Mouse (Mus musculus) adrenal gland, adult 18-20 months (tissue): ENCODE results near the gene Gata5. TPM values are rescaled to one million over a fixed set of nuclear protein-coding genes. Genes with fewer than 3 reads are reported as not detected.
A peak's percentile ranks its signal among the peaks of the same experiment; 100 is the strongest.

Source experiments
- DNase-seq, 2 experiments: peaks; one replicate each; pipeline ENCODE4 v3.0.0; 2021 to 2022; ENCODE audit warnings: low spot score in 2 of 2
- total RNA-seq, 2 experiments: library from RNA; stranded (reverse); gene quantifications; 1 replicate in 1 of 2; 2 replicates in 1 of 2; pipeline ENCODE4 v1.2.3; 2021

The Gata5 gene
- total RNA-seq, 2 experiments from 2014 or later, result 0.16 TPM; not detected in 1

DNA sequence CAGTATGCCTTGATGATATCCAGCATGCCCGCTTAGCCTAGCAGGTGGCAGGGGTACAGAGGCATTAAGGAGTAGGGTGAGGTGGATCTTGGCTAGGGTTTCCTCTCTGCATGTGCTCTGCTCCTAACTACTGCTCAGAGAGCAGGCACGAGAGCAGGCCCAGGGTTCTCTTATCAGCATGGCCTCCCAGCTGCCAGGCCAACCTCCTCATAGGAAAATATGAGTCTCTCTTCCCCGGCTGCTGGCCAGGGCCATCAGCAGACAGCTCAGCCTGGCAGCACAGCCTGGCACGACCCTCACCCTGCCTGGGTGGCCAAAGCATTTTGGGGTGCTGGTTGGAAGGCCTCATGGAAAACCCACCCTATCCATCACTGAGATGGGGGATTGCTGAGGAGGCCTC lies 23.4 kb downstream of the Gata5 start:
- no peak for DNase-seq

DNA sequence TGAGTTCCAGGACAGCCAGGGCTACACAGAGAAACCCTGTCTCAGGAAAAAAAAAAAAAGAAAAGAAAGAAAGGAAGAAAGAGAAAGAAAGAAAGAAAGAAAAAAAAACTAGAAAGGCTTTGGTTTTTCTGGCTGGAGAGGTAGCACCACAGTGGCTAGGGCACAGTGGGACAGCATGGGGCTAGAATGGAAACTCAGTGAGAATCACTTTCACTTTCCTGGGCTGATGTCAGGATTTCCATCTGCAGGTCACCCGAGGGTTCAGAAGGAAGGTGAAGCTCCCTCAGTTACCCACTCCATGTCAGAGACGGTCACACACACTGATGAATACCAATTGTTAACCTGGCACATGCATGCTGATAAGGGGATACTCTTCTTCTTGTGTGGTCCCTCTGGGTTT lies 26.8 kb downstream of the Gata5 start:
- DNase-seq, result no peak

DNA sequence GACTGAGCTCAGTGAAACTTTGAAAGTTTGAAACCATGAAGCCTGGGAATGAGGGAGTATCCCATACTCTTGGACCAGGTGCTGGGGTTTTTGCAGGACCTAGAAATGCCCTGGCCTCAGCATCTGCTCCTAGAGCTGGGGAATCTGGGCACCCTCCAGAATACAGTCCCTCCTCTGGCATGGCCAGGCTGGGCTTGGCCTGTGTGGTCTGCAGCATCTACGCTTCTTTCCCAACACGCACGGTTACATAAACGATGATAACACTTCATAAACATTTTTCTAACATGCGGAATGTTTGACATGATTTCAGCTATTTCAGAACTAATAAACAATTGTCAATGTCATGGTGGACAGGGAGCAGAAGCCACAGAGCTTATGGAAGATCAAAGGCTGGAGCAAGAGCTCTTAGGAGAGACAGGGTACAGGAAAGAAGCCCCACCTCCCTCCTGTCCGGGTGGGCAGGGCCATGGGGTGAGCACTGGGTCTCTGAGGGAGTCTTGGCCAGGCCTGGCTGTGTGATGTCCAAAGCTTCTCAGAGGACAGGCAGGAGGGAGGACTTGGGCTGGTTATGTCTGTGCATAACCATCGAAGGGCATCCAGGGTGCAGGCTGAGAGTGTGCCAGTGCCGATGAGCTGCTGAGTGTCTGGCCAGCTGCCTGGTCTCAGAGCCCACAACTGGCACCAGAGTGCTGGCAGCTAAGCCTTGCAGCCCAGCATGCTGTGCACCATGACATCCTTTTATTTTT lies 27.9 kb downstream of the Gata5 start:
- no peak for DNase-seq

DNA sequence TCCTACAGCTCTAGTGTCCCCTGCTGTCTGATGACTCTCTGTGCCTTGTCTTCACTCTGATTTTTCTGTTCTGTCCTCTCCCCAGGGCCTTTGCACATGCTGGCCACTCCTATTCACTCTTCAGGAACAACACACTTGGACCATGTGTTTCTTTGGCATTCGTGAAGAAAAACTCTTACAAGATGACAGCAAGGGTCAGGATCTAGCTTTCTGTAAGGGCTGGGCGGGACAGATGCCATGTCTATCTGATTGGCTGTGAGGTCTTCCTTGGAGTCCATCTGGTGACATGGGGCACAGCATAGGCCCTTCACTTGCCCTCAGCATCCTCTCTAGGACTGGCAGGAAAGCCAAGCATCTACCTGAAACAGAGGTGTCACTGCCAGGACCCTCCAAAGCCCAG lies 28.5 kb downstream of the Gata5 start:
- DNase-seq, result no peak

DNA sequence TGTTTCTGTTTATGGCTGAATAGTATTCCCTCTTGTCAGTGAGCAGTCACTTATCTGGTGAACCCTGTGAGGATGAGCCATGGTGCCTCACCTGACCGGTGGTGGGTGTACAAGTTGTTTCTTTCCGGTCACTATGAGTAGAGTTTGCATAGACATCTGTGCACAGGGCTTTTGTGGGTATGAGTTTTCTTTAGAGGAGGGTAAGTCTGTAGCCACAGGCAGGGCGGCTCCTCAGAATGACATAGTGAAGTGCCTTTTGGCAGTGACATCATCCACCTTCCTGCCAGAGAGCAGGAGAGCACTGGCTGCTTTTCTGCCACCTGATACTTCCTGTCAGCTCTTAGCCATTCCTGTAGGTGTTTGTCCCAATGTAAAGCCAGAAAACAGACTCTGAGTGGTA lies 29.0 kb downstream of the Gata5 start:
- DNase-seq, result no peak

DNA sequence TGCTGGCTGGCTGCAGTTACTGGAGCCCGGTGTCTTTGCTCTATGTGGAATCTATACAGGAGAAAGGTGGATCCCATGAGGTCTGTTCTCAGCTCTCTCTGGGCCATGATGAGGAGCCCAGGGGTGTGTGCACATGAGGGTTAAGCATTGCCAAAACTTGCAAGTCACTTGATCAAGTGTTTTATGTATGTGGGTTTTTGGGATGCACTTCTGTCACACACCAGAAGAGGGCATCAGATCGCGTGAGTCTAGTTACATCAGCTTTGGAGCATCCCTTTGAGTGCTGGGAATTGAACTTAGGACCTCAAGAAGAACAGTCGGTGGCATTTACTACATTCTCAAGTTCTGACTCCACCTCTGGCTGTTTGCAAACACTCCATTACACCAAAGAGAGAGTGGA lies 29.9 kb downstream of the Gata5 start:
- no peak for DNase-seq

DNA sequence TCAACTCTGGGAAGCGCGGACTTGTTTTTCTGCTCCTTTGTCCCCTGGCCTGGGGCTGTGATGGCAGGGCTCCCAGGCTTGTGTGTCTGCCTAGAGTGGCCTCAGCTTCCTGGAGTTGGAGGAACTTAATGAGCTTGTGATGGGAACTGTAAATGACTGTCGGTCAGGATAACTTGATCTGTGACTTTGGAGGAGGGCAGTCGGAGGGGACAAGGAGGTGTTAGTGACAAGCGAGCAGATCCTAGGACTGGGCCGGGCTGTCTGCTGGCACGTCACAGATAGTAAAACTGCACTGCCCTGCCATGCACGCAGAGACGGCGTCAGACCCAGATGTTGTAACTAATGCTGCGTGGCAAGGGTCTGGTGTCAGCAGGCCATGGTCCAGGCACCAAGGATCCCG lies 31.0 kb downstream of the Gata5 start:
- DNase-seq, result no peak

DNA sequence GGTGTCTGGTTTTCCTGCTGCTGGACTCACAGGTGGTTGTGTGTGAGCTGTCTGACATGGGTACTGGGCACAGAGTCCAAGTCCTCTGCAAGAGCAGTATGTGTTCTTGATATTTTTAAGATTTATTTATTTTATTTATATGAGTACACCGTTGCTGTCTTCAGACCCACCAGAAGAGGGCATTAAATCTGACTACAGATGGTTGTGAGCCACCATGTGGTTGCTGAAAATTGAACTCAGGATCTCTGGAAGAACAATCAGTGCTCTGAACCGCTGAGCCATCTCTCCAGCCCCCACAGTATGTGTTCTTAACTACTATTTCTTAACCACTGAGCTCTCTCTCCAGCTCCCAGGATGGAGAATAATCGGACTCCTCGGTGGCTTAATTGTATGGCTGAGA lies 32.3 kb downstream of the Gata5 start:
- DNase-seq, result no peak

DNA sequence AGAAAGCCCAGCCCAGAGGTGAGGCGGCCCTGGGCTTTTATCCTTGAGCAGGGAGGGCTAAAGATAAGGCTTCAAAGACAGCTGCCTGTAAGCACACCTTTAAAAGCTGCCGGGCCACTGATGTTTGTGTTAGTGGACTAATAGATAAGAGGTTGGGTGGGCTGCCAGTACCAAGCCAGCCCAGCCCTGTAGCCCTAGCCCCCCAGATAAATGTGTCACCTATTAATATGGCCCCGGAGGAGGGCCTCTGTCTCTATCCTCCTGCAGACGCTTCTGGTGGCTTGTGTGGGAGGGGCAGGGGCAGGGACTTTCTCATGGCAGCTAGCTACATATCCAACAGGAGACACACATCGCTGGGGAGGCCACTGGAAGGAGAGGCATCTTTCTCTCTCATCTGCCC lies 33.7 kb downstream of the Gata5 start:
- no peak for DNase-seq

DNA sequence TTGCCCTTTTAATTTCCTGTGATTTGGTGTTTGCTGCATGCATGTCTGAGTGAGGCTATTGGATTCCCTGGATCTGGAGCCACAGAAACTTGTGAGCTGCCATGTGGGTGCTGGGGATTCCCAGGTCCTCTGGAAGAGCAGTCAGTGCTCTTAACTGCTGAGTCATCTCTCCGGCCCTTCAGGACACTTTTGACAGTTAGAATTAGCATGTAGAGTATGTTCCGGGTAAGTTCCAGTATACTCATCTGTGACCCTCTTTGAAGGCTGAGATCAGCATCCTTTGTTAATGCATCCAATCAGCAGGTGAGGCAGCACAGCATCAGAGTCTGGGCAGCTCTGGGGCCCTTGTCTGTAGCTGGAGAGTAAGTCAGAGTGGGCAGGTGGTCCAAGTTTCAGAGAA lies 34.2 kb downstream of the Gata5 start:
- no peak for DNase-seq

DNA sequence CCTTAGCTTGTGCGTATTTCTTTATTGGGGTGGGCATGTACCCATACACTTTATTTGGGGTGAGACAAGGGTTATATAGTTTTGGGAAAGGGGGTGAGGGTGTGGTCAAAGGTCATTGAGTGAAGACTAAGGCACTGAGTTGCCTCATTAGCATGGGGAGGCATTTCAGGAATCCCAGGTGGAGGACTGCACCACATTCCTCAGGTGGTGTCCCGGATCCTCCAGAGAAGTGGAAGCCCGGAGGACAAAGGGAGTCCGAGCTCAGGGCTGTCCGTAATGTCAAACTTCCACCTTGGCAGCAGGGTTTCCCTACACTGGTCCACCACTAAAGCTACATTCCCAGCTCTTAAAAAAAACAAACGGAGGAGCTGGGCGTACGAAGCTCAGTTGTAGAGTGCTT lies 41.6 kb downstream of the Gata5 start:
- DNase-seq, result no peak

DNA sequence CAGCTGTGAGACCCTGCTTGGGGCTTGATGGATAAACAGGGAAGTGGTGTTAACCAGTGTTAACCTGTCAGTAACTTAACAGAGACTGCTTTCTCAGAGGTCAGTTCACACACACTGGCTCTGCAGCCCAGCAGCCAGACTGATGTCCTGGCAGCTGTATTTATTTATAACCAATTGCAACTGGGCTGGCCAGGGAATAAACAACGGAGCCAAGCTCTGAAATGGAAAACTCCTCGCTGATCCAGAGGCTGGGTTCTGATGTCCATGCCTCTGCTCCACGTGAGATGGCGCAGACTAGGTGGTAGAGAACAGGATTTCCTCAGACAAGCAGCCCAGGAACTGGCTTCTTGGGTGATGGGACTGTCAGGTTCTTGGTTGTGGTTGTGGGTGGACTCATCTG lies 42.5 kb downstream of the Gata5 start:
- DNase-seq, result no peak

DNA sequence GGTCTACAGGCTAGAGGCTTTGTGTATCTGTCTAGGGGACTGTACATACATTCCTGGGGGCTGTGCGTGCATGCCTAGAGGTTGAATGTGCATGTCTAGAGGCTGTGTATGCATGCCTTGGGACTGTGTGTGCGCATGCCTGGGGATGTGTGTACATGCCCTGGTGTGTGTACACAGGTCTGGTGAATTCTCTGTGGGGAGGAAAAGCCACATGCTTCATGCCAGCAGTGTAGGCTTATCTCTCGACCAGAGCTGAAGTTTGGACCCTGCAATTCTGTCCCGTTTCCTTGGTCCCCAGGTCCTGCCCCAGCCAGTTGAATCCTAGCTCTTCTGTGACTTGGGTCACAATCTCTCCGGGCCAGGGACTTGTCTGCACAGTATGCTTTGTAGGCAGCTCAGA lies 42.9 kb downstream of the Gata5 start:
- DNase-seq, result no peak

DNA sequence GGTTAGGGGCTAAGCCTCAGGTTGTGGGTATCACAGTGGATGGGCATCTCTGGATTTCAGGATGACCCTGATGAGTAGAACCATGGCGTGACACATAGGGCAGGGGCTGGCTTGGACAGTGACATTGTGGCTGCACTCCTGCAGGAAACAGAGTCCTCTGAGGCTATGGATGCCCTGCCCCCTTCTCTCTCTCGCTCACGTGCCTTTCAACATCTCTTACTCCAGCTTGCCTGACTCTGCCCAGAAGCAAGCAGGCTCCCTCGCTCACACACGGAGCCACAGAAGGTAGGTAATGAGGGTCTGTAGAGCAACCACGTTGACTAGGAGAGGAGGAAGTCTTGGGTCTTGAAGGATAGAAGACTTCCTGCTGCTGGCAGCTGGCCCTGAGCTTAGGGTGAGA lies 44.0 kb downstream of the Gata5 start:
- DNase-seq, result no peak

DNA sequence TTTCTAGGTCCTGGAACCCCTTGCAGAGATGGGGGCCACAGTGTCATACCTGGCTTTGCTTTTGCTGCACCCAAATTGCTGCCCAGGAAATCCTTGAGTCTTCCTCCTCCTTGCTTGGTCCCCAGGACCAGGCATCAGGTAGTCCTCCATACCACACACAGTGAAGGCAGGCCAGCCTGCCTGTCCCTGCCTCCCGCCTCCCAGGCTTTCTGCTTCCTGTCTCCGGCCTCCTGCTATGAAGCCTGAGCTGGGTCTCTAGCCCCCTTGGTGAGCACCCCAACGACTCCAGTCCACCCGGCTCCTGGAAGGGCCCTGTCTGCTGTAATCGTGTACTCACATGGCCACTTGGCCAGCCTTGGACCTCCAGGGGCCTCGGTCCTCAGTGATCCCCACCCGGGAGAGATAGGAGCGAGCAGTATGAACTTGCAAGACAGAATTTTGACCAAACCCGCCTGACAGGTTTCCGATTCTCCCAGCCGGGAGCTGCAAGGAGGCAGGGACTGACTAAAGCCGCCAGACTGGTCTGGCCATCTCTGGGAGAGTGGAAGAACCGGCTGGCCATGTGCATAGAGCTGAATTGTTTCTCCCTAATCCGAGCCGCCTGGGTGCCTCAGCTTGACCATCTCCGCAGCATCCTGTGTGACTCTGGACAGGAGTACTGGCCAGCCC lies 44.9 kb downstream of the Gata5 start, which contains the start of gene Rbbp8nl:
TSS of gene Rbbp8nl (minus strand) at position 440 of the 669 bp plus-strand sequence.
- no peak for DNase-seq

DNA sequence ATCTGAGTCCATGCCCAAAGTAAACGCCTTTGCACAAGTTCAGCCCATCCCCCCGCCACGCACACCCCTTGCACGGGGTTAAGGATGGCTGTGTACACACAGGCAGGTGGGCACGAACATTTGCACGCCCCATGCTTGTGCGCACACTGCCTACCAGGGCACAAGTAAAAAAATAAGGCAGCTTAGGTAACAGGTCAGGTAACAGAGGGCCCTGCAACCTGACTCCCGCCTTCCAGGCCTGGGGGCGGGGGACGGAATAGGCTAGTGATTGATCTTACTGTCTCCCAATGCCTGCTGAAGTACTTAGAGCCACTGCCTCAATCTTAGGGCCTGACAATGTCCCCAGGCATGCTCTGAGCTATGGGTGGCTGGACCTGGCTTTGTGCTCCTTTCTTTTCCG lies 45.5 kb downstream of the Gata5 start:
- DNase-seq, result no peak

DNA sequence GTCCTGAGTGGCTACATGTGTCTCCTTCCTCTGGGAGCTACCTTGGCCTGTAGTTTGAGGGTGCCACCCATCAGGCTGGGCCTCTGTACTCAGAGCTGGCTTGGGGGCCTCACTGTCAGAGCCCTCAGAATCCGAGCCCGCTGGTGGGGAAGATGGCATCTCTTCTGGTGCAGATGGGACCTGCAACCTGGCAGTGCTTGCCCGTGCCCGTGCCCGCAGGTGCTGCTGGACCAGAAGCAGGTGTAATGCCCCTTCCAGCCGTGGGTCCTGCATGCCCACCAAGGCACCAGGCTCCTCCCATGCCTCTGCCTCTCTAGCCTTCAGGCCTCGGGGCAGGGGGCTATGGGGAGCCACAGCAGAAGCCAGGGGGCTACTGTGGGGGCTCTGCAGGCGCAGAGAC lies 55.2 kb downstream of the Gata5 start:
- no peak for DNase-seq

DNA sequence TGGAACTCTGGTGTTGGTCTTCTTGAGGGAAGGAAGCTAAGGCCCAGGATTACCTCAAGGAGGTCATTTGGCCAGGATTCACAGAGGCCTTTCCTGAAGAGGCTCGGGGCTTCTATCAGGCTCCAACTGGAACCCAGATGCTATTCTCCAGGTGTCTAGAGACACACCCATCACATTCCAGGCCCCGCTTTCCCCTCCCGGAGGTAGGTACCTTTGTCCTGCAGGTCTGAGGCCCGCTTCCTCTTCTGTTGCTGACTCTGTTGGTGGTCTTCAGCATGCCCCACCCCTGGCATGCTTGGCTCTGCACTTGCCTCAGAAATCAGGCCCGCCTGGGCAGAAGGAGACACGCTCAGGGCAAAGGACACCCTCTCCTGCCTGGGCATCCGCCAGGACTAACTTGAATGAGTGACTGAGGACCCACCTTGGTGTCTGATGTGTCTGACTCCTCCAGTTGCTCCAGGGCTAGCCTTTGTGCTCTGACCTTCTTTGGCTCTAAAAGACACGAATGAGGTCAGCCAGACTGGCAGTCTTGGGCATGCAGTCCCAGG lies 56.7 kb downstream of the Gata5 start:
- no peak for DNase-seq

DNA sequence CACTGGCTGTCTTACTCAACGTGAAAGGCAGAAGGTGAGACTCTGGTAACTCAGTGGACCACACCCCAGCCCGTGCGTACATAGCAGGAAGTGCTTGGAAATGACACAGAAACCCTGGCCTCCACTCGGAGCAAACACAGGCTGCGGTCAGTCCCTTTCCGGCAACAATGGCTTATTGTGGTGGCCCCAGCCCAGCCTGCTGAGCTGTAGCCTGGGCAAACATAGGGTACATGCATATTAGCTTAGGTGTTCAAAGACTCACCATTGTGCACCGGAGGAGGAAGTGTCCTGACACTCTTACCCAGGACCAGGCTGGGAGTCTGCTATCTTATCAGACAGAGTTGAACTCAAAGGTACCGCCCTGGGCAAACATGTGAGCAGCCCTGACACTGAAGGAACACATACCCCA lies 57.6 kb downstream of the Gata5 start:
- DNase-seq, result no peak

DNA sequence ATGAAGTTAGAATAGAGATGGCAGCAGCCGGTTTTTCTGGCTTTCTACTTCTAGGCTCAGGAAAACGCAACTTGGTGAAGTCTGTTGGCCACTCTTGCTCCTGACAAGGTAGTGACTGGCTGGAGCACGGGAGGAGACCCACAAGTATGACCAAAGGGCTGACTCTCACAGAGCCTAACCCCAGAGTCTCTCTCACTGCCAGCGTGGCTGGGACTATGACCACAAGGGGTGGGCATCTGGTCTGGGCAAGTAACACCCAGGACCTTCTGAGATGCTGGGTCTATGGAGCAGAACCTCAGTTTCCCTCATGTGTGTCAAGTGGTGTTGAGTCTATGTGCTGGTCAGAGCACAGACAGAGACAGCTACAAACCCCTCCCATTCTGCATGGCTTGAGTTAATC lies 58.1 kb downstream of the Gata5 start:
- DNase-seq, result no peak

DNA sequence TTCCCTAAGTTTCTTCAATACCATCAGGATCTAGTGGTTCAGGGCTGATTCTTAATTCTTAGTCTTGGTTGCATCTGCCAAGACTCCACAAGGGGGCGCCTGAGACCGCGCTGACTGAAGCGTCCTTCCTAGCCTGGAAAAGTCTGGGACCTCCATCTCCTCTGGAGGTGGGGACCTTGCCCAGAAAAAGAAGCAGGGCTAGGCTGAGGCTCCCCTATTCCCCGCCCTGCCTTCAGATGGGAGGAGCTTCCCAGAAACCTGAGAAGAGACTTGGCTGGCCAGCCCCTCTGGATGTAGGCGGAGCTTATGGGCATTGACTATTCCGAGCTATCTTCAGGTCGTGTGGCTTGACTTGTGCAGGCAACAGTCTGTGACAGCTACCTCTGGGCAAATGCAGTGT lies 58.7 kb downstream of the Gata5 start:
- peak; percentile 77 to 79 for DNase-seq
